Mouse (Mus musculus) testis, adult 2 months (tissue): ENCODE data around the gene Zbtb40. TPM values are rescaled to one million over a fixed set of nuclear protein-coding genes. Genes with fewer than 3 reads are reported as not detected.
A peak's percentile ranks its signal among the peaks of the same experiment; 100 is the strongest.

Experiments used
- H3K27ac ChIP-seq: fragments of 200-500 bp; 2 replicates; pipeline ENCODE4 v1.5.1; 2012; ENCODE audit warnings: low read depth, low read length; ENCODE audit not compliant: control insufficient read depth, insufficient read depth
- H3K27me3 ChIP-seq: fragments of 200-500 bp; 2 replicates; pipeline ENCODE4 v1.6.1; 2012; ENCODE audit warnings: mild to moderate bottlenecking, low read length, moderate library complexity; ENCODE audit not compliant: control insufficient read depth, insufficient read depth
- H3K36me3 ChIP-seq: fragments of 200-500 bp; 2 replicates; pipeline ENCODE4 v1.6.1; 2012; ENCODE audit warnings: mild to moderate bottlenecking, low read length; ENCODE audit not compliant: control insufficient read depth, insufficient read depth
- H3K4me1 ChIP-seq: fragments of 200-500 bp; 2 replicates; pipeline ENCODE4 v1.6.1; 2012; ENCODE audit warnings: low read length; ENCODE audit not compliant: control insufficient read depth, insufficient read depth
- H3K4me3 ChIP-seq: fragments of 200-500 bp; 2 replicates; pipeline ENCODE4 v1.5.1; 2012; ENCODE audit warnings: low read depth, mild to moderate bottlenecking, low read length, moderate library complexity, mixed read lengths; ENCODE audit not compliant: control insufficient read depth
- CTCF ChIP-seq: fragments of 200-500 bp; IDR thresholded peaks from 2 replicates; pipeline ENCODE4 v1.5.1; 2012; ENCODE audit warnings: low read depth, mild to moderate bottlenecking, inconsistent platforms, low read length, moderate library complexity; ENCODE audit not compliant: control insufficient read depth, insufficient read depth, insufficient replicate concordance
- POLR2A ChIP-seq: fragments of 200-500 bp; IDR thresholded peaks from 2 replicates; pipeline ENCODE4 v1.6.1; 2012; ENCODE audit warnings: low read depth, mild to moderate bottlenecking, inconsistent platforms, low read length, moderate library complexity; ENCODE audit not compliant: control insufficient read depth
- polyA plus RNA-seq: library from polyadenylated mRNA; depleted of rRNA; stranded (reverse); fragments of >200 nt; gene quantifications from 2 replicates; pipeline ENCODE4 v1.2.3, GENCODE M21; 2012

The Zbtb40 gene
- polyA plus RNA-seq, 1 experiment = 8.0 TPM

GRCm38 (mm10) chr4:136970939-136971338 is 77.7 kb downstream of the Zbtb40 start:
- no peaks in the 10 kb centered on the region for H3K27me3 ChIP-seq
- TF ChIP-seq CTCF = peak; percentile 79; the same call in 1 of the 2 replicates
- no peak for TF ChIP-seq POLR2A
- H3K4me3 ChIP-seq = no peak overlapping the region
- H3K36me3 ChIP-seq = no peaks in the 10 kb centered on the region
- no peaks in the 10 kb centered on the region; the same call in 1 of the 2 replicates for H3K4me1 ChIP-seq
- H3K27ac ChIP-seq = no peak overlapping the region

GRCm38 (mm10) chr4:136969503-136970276 is 78.9 kb downstream of the Zbtb40 start:
- no peaks in the 10 kb centered on the region; the same call in 1 of the 2 replicates for H3K4me1 ChIP-seq
- TF ChIP-seq CTCF = no peak
- no peak for TF ChIP-seq POLR2A
- H3K36me3 ChIP-seq = no peaks in the 10 kb centered on the region
- H3K27me3 ChIP-seq = no peaks in the 10 kb centered on the region
- no peak overlapping the region for H3K4me3 ChIP-seq
- no peak overlapping the region for H3K27ac ChIP-seq

- Histone ChIP-seq H3K27me3 (no peaks in the 10 kb centered on the region), H3K4me3 (no peak overlapping the region), H3K36me3 (no peaks in the 10 kb centered on the region), H3K4me1 (no peaks in the 10 kb centered on the region; the same call in 1 of the 2 replicates), H3K27ac (no peak overlapping the region)
- no peak for TF ChIP-seq POLR2A
- TF ChIP-seq CTCF = no peak
Observed at GRCm38 (mm10) chr4:136969096-136969495, 79.5 kb downstream of the Zbtb40 start.

- no peak overlapping the region for H3K4me3 ChIP-seq
- H3K27ac ChIP-seq = no peak overlapping the region
- no peaks in the 10 kb centered on the region; the same call in 1 of the 2 replicates for H3K4me1 ChIP-seq
- no peaks in the 10 kb centered on the region for H3K36me3 ChIP-seq
- TF ChIP-seq CTCF (no peak), POLR2A (no peak)
- no peaks in the 10 kb centered on the region for H3K27me3 ChIP-seq
Observed at GRCm38 (mm10) chr4:136967511-136967910, 81.1 kb downstream of the Zbtb40 start.

DNA sequence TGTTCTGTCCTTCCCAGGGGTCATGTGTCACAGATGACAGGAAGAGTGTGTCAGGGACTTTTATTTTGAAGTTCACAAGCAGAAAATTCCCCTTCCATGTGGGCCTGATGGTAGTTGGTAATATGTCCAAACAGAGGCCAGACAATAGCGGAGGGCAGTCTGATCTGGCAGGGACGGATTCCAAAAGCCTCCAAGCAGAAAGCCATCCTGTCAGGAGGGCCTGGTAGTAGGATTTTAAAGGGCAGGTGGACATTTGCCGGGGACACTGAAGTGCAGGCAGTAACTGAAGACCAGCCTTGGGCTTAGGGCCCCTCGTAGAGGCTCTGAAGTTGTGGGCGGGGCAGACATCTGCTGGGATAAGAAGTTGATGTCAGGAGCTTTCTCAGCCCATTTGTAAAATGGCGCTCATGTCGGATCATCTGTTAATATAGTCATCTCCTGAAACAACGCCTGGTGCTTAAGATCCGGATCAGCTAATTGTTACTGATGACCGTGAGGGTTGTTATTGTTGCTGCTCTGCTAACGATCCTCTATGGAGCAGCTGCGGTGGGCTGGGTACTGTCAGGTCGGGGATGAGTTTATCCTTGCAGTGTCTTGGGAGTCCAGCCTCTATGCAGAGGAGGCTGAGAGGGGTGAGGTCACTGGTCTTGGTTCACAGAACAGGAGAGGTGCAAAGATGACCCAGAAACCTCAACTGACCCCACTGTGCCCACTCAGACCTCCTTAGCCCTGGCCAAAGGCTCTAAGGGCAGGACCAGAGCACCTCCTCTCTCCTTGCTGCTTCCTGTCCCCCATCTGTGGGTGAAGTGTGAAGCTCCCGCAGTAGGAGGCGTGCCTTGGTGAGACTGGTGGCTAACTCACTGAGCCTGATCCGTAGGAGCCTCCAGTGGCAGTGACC is 81.9 kb downstream of the Zbtb40 start:
- Histone ChIP-seq H3K27ac (no peak overlapping the region), H3K4me1 (no peaks in the 10 kb centered on the region; the same call in 1 of the 2 replicates), H3K36me3 (no peaks in the 10 kb centered on the region), H3K4me3 (no peak overlapping the region), H3K27me3 (no peaks in the 10 kb centered on the region)
- TF ChIP-seq CTCF (no peak), POLR2A (no peak)

- no peak for TF ChIP-seq CTCF
- no peak for TF ChIP-seq POLR2A
- Histone ChIP-seq H3K27me3 (no peaks in the 10 kb centered on the region), H3K4me1 (no peaks in the 10 kb centered on the region; the same call in 1 of the 2 replicates), H3K36me3 (no peaks in the 10 kb centered on the region), H3K4me3 (no peak overlapping the region), H3K27ac (no peak overlapping the region)
Observed at GRCm38 (mm10) chr4:136964990-136965421, 83.6 kb downstream of the Zbtb40 start.

- Histone ChIP-seq H3K27ac (no peak overlapping the region), H3K27me3 (no peaks in the 10 kb centered on the region), H3K36me3 (no peaks in the 10 kb centered on the region), H3K4me3 (no peak overlapping the region), H3K4me1 (peaks cover 6% of the 10 kb centered on the region)
- TF ChIP-seq CTCF (no peak), POLR2A (no peak)
Observed at GRCm38 (mm10) chr4:136962447-136962846, 86.2 kb downstream of the Zbtb40 start.
